Mouse (Mus musculus): ENCODE measurements around the gene Faap24.

Faap24 gene

DNA sequence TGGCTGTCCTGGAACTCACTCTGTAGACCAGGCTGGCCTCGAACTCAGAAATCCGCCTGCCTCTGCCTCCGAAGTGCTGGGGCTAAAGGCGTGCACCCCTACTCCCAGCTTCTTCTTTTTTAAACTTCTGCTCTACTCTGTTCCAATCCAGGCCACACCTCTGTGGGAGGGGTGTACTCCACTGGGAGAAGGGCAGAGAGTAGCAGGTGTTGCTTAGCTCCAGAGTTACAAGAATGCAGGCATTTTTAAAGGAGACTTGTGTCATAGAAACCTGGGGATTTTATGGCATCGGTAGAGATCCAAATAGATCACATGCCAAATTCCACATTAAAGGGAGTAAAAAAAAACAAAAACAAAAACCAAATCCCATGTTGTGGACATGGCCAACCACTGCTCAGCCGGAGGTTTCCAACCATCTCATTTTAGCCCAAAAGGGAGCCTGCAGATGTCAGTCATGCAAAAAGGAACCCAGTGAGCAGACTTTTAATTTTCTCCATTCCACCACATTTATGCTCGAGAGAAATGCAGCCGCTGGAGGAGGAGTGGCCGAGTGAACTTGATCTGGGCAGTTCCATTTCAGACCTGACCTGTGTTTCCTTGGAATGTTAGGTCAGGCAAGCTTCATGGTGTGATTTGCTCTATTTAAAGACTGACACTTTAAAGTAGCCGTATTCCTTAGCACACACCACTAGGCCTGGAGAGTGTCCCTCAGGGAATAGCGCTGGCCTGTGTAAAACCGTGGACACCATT, 31.3 kb downstream of the Faap24 start:
- no peak for DNase-seq (ENCODE audit: low spot score)

DNA sequence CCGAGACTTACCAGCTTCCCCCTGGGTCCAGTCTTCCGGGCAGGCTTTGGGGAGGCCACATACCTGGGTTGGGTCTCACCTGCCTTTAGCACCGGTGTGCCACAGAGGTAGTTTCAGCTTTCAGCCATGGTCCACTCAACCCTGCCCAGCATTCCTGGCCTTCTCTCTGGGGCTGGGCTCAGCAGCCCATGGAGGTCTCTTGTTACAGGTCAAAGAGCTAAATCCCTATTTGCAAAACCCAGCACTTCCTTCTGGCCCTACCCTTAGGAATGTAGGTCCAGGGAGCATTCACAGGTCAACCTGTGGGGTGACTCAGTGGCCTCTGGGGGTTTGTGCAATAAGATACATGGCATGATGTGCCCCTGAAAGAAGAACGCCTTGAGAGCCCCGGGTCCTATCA, 33.8 kb downstream of the Faap24 start:
- no peak for DNase-seq (ENCODE audit: low spot score)

DNA sequence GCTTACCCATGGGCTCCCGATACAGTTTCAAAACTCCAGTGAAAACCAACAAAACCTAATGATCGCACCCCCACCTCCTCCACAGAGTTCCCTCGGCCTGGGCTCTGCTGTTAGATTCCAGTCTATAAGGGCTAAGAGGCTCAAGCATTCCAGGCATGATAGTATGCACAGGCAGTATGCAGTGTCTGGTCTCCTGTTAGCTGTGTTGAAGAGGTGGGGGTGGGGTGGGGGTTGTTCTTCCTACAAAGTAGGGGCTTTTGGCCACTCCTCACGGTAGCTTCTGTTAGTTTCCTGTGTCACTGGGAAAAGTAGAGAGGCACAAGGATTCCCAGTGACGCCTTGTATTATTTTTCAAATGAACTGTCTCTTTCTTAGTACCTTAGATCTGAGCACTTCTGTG, 34.4 kb downstream of the Faap24 start:
- DNase-seq (ENCODE audit: low spot score): no peak

DNA sequence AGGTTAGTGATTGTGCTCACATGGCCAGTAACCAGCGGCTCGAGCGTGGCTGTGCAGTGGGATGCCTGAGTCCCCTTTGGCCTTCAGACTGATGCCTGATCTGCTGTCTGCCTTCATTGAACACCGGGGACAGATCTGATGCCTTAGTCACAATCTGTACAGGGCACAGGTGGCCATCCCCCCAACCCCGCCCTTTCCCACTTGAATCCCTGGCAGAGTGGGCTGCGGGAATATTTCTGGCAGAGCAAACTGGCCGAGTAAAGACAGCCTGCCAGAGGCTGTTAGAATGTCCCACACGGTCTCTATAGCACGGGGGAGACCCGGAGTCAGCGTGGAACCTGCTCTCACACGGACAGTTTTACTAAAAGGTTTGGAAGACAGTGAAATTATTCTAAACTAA, 39.0 kb downstream of the Faap24 start:
- DNase-seq (ENCODE audit: low spot score): no peak

DNA sequence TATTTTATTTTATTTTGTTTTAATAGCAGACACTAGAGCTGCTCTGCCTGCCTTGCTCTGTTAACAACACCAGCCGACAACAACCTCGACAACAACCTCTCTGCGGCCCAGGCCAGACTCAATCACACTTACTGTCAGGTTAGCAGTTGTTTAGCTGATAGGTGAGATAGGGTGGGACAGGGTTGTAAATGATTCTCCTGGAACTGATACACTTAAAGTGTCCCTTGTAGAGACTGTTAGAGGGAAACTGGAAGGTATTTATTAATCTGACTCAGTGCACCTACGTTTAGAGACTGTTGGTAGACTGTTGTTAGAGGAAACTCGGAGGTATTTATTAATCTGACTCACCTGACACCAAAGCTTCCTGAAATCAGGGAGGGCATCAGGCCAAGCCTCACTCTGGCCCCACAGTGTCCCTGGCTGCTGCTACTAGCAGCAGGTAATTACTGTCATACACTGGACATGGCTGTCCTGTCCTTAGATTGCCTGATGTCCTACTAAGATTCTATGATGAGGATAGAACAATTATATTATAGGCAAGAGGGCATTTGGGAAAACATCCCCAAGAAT, 41.2 kb downstream of the Faap24 start:
- no peak for DNase-seq (ENCODE audit: low spot score)

DNA sequence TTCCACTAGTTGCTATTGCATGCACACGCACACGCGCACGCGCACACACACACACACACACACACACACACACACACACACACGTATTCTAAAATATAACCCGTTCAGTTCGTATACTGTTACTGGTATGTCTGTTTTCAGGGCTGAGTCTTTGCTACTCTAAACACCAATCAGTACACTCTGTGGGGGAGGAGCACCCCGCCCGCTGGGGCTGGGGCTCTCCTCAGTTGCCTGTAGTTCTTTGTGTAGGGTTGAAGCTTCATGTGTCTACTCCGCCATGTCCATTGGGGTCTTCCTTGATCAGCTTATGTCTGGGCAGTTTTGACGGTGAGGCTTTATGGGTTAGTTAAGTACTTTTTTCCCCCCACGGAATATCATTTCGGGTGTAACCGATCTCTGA, 43.3 kb downstream of the Faap24 start:
- no peak for DNase-seq (ENCODE audit: low spot score)

DNA sequence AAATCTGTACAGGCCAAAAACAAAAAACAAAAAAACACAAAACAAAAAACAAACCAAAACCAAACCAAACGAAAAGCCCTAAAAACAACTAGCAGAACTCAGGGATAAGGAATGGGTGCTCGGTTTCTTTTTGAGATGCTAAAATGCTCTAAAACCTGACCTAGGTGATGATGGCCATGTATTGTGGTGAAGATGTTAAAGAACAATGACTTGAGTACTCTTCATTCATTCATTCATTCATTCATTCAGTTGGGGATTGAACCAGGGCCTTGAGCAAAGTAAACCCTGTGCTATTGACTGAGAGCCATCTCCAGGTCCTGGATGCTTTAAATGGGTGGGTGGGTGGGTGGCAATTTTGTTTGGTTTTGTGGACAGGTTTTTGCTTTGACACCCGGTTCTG, 45.5 kb downstream of the Faap24 start:
- no peak for DNase-seq (ENCODE audit: low spot score)

DNA sequence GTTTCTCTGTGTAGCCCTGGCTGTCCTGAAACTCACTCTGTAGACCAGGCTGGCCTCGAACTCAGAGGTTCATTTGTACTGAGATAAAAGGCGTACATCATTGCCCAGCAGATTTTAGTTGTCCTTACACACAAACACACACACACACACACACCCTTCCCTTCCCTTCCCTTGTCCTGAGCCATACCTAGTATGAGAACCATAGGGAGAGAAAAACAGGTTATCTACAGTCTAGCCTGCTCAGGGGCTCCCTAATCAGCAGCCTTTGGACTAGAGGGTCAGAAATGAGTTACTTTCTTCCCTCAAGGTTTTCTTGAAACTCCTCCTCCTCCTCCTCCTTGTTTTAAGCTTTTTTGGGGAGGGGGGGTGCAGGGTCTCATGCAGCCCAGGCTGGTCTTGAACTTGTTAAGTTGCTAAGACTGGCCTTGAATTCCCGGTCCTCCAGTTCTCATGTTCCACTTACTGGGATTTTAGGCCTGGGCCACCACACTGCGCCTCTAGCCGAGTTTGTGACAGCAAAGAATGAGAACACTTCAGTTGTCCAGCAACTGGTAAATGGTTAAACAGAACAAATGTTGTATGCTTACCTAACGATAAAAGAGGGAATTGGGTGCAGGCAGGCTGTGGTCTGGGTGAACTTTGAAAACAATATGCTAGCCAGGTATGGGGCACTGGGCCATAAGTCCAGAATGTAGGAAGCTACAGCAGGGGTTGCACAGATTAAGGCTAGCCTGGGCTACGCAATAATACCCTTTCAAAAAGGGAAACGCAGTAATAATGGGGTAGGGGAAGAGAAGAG, 46.6 kb downstream of the Faap24 start:
- no peak for DNase-seq (ENCODE audit: low spot score)

DNA sequence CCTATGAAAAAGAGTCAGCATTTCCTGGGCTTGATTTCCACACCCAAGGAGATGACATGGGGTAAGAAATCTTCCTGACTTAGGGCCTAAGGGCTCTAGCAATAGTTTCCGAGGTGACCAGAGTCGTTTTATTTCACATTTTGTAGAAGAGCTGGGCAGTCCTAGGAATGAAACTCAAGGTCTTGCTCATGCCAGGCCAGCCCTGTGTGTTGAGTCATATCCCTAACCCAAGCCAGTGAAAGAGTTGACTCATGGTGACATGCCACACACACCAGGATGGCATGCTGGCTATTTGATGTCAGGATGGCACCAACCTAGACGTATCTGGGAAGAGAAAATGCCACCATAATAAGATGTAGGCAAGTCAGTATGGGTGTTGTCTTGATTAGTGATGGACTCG, 47.6 kb downstream of the Faap24 start:
- DNase-seq (ENCODE audit: low spot score): no peak

DNA sequence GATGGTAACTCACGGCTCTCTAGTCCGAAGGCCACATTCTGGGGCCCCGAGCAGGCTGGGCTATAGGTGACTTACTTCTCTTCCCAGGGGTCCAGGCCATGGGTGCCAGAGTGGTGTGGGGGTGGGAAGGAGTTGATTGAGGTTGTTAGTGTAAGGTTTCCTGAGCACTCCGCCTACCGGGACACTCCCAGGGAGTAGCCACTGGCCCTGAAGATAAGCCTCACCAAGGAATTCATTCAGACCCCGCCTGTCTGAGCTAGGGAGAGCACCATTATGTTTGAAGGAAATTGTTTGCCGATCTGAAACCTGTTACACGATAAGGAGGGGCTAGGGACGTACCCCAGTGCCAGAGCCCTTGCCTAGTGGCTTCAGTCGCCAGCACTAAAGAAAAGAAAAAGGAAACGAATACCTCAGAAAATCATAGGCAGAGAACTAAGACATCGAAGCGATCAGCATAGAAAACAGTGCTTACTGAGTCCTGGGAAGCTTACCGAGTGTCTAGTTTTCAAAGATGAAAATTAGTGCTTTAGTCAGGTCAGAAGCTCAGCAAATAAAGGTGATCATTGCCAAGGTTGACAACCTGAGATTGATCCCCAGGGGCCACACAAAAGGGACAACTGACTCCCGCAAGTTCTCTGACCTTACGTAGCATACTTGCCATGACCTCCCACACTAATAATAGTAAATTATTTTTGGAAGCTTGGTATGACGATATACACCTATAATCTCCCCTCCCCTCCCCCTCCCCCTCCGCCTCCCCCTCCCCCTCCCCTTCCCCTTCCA, 48.5 kb downstream of the Faap24 start:
- DNase-seq (ENCODE audit: low spot score): no peak

DNA sequence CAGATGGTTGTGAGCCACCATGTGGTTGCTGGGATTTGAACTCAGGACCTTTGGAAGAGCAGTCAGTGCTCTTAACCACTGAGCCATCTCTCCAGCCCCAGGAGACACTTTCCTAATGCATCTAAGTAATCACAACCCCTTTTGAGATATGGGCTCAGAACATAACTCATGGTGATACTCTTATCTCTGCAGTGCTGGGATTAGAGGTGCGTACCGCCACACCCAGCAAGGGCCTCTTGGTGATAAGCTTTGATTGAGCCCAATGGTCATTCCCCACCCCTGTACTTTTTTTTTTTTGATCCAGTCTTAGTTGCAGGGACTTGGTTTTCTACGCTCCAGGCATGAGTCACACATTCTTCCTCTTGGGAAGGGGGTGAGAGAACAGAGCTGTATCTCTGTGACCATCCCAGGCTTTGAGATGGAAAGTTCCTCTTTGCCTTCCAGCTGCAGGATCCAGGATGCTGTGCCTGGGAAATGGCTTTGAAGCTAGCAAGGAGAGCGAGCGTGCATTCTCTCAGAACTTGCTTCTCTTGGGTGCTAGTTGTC, 51.8 kb downstream of the Faap24 start:
- DNase-seq (ENCODE audit: low spot score): no peak

DNA sequence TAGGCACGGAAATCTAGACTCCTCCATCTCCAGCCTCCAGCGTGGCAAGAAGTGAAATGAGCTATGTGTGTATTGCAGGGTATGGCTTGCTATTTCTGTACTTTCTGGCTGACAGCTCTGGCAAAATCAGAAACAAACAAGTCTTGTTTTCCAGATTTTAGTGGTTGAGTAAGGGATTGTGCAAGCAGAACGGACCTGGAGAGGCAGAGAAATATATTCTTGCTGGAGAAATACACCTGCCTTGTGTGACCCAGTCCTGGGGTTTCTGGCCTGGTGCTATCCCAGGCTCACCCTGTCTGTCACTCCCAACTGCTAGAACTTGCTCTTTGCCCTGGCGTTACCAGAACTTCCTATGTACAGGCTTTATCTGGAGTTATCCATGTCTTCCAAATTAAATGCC, 54.1 kb downstream of the Faap24 start:
- DNase-seq (ENCODE audit: low spot score): no peak
